Mouse (Mus musculus): ENCODE results near the gene 1810055G02Rik.

GRCm38 (mm10) chr19:3684414-3684813 is 23.7 kb upstream of the 1810055G02Rik start:
- TF ChIP-seq CTCF (IDR thresholded peaks at IDR 0.05; ENCODE audit: control insufficient read depth, insufficient read depth, insufficient read length) (no peak), USF1 (IDR thresholded peaks at IDR 0.05; ENCODE audit: low read depth) (no peak), MAX (IDR thresholded peaks at IDR 0.05) (no peak), MYOG (IDR thresholded peaks at IDR 0.05; ENCODE audit: control insufficient read depth, extremely low read depth, insufficient read length) (no peak), CEBPB (IDR thresholded peaks at IDR 0.05; ENCODE audit: low read depth) (no peak), MYOD1 (IDR thresholded peaks at IDR 0.05; ENCODE audit: control insufficient read depth, insufficient read length, low read depth) (no peak)
